Mouse (Mus musculus) kidney, embryonic 15.5 days (tissue): ENCODE results near the gene Polh. TPM values are rescaled to one million over a fixed set of nuclear protein-coding genes. Genes with fewer than 3 reads are reported as not detected.

ENCODE experiments used
- ATAC-seq: fragments of 200-750 bp; cut with Nextera tagmentation; replicated peaks from 2 replicates; pipeline ENCODE4 v1.8.0; 2017; ENCODE audit warnings: moderate TSS enrichment; ENCODE audit not compliant: low FRiP score
- H3K27ac ChIP-seq: fragments of 300-500 bp; sonication (generic); 2 replicates; pipeline ENCODE4 v1.5.1; 2015; ENCODE audit warnings: mild to moderate bottlenecking, inconsistent platforms
- H3K27me3 ChIP-seq: fragments of 300-500 bp; sonication (generic); 2 replicates; pipeline ENCODE4 v1.6.1; 2015; ENCODE audit warnings: inconsistent platforms
- H3K36me3 ChIP-seq: fragments of 300-500 bp; sonication (generic); 2 replicates; pipeline ENCODE4 v1.6.1; 2015; ENCODE audit warnings: inconsistent platforms
- H3K4me1 ChIP-seq: fragments of 300-500 bp; sonication (generic); 2 replicates; pipeline ENCODE4 v1.6.1; 2015; ENCODE audit warnings: inconsistent platforms
- H3K4me2 ChIP-seq: fragments of 300-500 bp; sonication (generic); 2 replicates; pipeline ENCODE4 v1.6.1; 2015; ENCODE audit warnings: moderate library complexity, mild to moderate bottlenecking, inconsistent platforms
- H3K4me3 ChIP-seq: fragments of 300-500 bp; sonication (generic); replicated peaks from 2 replicates; pipeline ENCODE4 v1.5.1; 2015; ENCODE audit warnings: mild to moderate bottlenecking, inconsistent platforms
- H3K9ac ChIP-seq: fragments of 300-500 bp; sonication (generic); 2 replicates; pipeline ENCODE4 v1.6.1; 2015; ENCODE audit warnings: mild to moderate bottlenecking, inconsistent platforms
- H3K9me3 ChIP-seq: fragments of 300-500 bp; sonication (generic); replicated peaks from 2 replicates; pipeline ENCODE4 v1.6.1; 2016; ENCODE audit warnings: inconsistent platforms
- WGBS: fragments of 180-500 bp; shearing (Covaris S2); methylation state at CpG from one replicate; pipeline ENCODE4 v1.1.7; 2015; ENCODE audit warnings: mixed read lengths; 5-methylcytosine and 5-hydroxymethylcytosine counted together
- microRNA counts: library from miRNA; unstranded; fragments of <30 nt; microRNA quantifications from one replicate; lab custom pipeline; 2016
- microRNA-seq: library from miRNA; unstranded; fragments of <30 nt; microRNA quantifications from one replicate; pipeline ENCODE4, GENCODE M21; 2016
- polyA plus RNA-seq: library from polyadenylated mRNA; unstranded; fragments of >200 nt; fragmentation: Nextera tagmentation; extraction: Ambion mirVana; gene quantifications from 2 replicates; pipeline ENCODE4 v1.2.1, GENCODE M21; 2015

Gene Polh
- polyA plus RNA-seq, 1 experiment from 2014 or later = 17.0 TPM

- H3K9me3 ChIP-seq = no peaks in the 10 kb centered on the region
- H3K4me1 ChIP-seq = peaks cover 8% of the 10 kb centered on the region; the same call in 1 of the 2 replicates
- 89% methylated on average over 12 of the region's 12 CpGs for WGBS
- no peak overlapping the region for H3K4me2 ChIP-seq
- H3K27ac ChIP-seq = no peak overlapping the region
- no peaks in the 10 kb centered on the region for H3K27me3 ChIP-seq
- no peak overlapping the region for H3K9ac ChIP-seq
- peaks cover 92% of the 10 kb centered on the region for H3K36me3 ChIP-seq
- H3K4me3 ChIP-seq = no peak overlapping the region
- no peak for ATAC-seq
Measured at GRCm38 (mm10) chr17:46123953-46124700, 78.3 kb downstream of the Polh start.

DNA sequence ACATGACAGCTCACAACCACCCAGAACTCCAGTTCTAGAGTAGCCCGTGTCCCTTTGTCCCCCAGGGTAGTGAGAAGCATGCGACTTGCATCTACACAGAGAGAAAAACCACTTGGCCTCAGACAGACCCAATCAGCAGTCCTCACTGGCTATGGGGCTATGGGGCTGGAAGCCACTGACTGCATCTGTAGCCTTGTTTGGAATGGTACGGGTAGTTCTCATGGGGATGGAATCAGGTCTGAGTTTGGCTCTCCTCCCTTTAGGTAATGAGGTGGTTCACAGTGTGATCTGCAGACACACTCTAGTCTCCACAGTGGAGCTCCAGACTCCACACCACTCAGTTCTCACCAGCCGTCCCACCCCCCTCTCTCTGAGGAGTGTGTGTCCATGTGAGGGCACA lies 79.2 kb downstream of the Polh start:
- no peak overlapping the region for H3K4me2 ChIP-seq
- 91% methylated on average over 4 of the region's 4 CpGs for WGBS
- H3K4me3 ChIP-seq = no peak overlapping the region
- ATAC-seq = no peak
- no peaks in the 10 kb centered on the region for H3K27me3 ChIP-seq
- no peak overlapping the region for H3K9ac ChIP-seq
- peaks cover 92% of the 10 kb centered on the region for H3K36me3 ChIP-seq
- H3K4me1 ChIP-seq = peaks cover 13% of the 10 kb centered on the region
- H3K27ac ChIP-seq = no peak overlapping the region
- H3K9me3 ChIP-seq = no peaks in the 10 kb centered on the region

GRCm38 (mm10) chr17:46122791-46123190 lies 79.7 kb downstream of the Polh start:
- no peaks in the 10 kb centered on the region for H3K9me3 ChIP-seq
- H3K4me2 ChIP-seq = no peak overlapping the region
- peaks cover 18% of the 10 kb centered on the region for H3K4me1 ChIP-seq
- no peak for ATAC-seq
- peaks cover 92% of the 10 kb centered on the region for H3K36me3 ChIP-seq
- no peak overlapping the region for H3K27ac ChIP-seq
- H3K27me3 ChIP-seq = no peaks in the 10 kb centered on the region
- 94% methylated on average over 4 of the region's 4 CpGs for WGBS
- H3K9ac ChIP-seq = no peak overlapping the region
- no peak overlapping the region for H3K4me3 ChIP-seq

MicroRNAs within 50 kb of the gene (microRNA counts, 519-probe panel; counts per million panel counts)
- 31.7 counts per million for microRNA mmu-miR-693-3p (lab: Ali Mortazavi, UCI)
- 31.7 counts per million for microRNA mmu-miR-693-5p (lab: Ali Mortazavi, UCI)

Small RNA genes within 50 kb of the gene (microRNA-seq; reads per million reads assigned to microRNA genes)
- gene Mir693 = not detected

Other genes with a start within 250 kb of the Polh start
- gene Vegfa, start 170.3 kb downstream of the Polh start, polyA plus RNA-seq = 5.9 and 6.6 TPM in 2 replicates
- 154 and 155 TPM in 2 replicates for gene Mrps18a, start 91.7 kb downstream of the Polh start, polyA plus RNA-seq
- gene Rsph9, start 58.4 kb downstream of the Polh start, polyA plus RNA-seq = 11.7 and 12.1 TPM in 2 replicates
- 37.5 and 39.2 TPM in 2 replicates for gene Mad2l1bp, start 49.1 kb downstream of the Polh start, polyA plus RNA-seq
- gene Gtpbp2, start 41.6 kb downstream of the Polh start, polyA plus RNA-seq = 36.8 and 44.4 TPM in 2 replicates
- gene Xpo5, start 137 bp upstream of the Polh start, polyA plus RNA-seq = 41.9 and 44.8 TPM in 2 replicates
- 104 TPM in 2 replicates for gene Polr1c, start 45.4 kb upstream of the Polh start, polyA plus RNA-seq
- gene Yipf3, start 45.4 kb upstream of the Polh start, polyA plus RNA-seq = 103 and 113 TPM in 2 replicates
- gene Lrrc73, start 50.9 kb upstream of the Polh start, polyA plus RNA-seq = 0.60 and 0.71 TPM in 2 replicates
- 40.3 and 47.7 TPM in 2 replicates for gene Tjap1, start 80.4 kb upstream of the Polh start, polyA plus RNA-seq
- 0.42 and 0.85 TPM in 2 replicates for gene Dlk2, start 94.8 kb upstream of the Polh start, polyA plus RNA-seq
- 5.8 and 6.3 TPM in 2 replicates for gene Abcc10, start 125.7 kb upstream of the Polh start, polyA plus RNA-seq
- gene Zfp318, start 181.1 kb upstream of the Polh start, polyA plus RNA-seq = 9.9 and 10.3 TPM in 2 replicates
- gene Crip3, start 226.3 kb upstream of the Polh start, polyA plus RNA-seq = 0.51 and 0.64 TPM in 2 replicates
- not detected in 2 replicates for gene Slc22a7, start 235.8 kb upstream of the Polh start, polyA plus RNA-seq